Mouse (Mus musculus) liver, embryonic 18 days (tissue): Measurements from ENCODE around the gene Gaa. TPM values are rescaled to one million over a fixed set of nuclear protein-coding genes. Genes with fewer than 3 reads are reported as not detected.

Source experiments
- polyA plus RNA-seq: library from polyadenylated mRNA; depleted of rRNA; stranded (reverse); fragments of >200 nt; gene quantifications from 2 replicates; pipeline ENCODE4 v1.2.3, GENCODE M21; 2012; rRNA removed

The Gaa gene
- polyA plus RNA-seq, result 25.5 and 31.5 TPM in 2 replicates

GRCm38 (mm10) chr11:119267768-119268556 lies at the start of gene Gaa:
TSS of gene Gaa (plus strand) at chr11:119267887.

GRCm38 (mm10) chr11:119228091-119228781 lies 39.5 kb upstream of the Gaa start, which contains the start of the genes Tbc1d16 and Ccdc40:
TSS of gene Tbc1d16 (minus strand) at chr11:119228499.
TSS of gene Ccdc40 (plus strand) at chr11:119228572.

GRCm38 (mm10) chr11:119299391-119300245 lies 31.9 kb downstream of the Gaa start, which contains the start of gene Eif4a3:
TSS of gene Eif4a3 (minus strand) at chr11:119300089.

GRCm38 (mm10) chr11:119307658-119307867 lies 39.9 kb downstream of the Gaa start, which contains the start of gene Card14:
TSS of gene Card14 (plus strand) at chr11:119307768.

Other genes starting within 250 kb of the Gaa start
- 1.8 and 2.0 TPM in 2 replicates for gene Cbx2, start 244.9 kb upstream of the Gaa start, polyA plus RNA-seq
- gene Cbx8, start 226.9 kb upstream of the Gaa start, polyA plus RNA-seq, result 1.2 and 1.7 TPM in 2 replicates
- 5.2 and 6.5 TPM in 2 replicates for gene Cbx4, start 181.7 kb upstream of the Gaa start, polyA plus RNA-seq
- gene Tbc1d16, start 39.4 kb upstream of the Gaa start, polyA plus RNA-seq, result 2.0 and 2.6 TPM in 2 replicates
- 0.48 and 0.50 TPM in 2 replicates for gene Ccdc40, start 39.3 kb upstream of the Gaa start, polyA plus RNA-seq
- gene Eif4a3, start 32.2 kb downstream of the Gaa start, polyA plus RNA-seq, result 64.6 and 73.0 TPM in 2 replicates
- gene Card14, start 39.9 kb downstream of the Gaa start, polyA plus RNA-seq, result 0.15 and 0.22 TPM in 2 replicates
- 1.5 and 1.6 TPM in 2 replicates for gene Sgsh, start 87.6 kb downstream of the Gaa start, polyA plus RNA-seq
- 2.6 and 3.3 TPM in 2 replicates for gene Slc26a11, start 87.7 kb downstream of the Gaa start, polyA plus RNA-seq
- gene Rnf213, start 125.2 kb downstream of the Gaa start, polyA plus RNA-seq, result 29.1 and 33.7 TPM in 2 replicates
- gene Endov, start 223.5 kb downstream of the Gaa start, polyA plus RNA-seq, result 4.2 and 4.5 TPM in 2 replicates